ENCODE assay signal across 9 mouse cellular contexts in the genomic region with DNA sequence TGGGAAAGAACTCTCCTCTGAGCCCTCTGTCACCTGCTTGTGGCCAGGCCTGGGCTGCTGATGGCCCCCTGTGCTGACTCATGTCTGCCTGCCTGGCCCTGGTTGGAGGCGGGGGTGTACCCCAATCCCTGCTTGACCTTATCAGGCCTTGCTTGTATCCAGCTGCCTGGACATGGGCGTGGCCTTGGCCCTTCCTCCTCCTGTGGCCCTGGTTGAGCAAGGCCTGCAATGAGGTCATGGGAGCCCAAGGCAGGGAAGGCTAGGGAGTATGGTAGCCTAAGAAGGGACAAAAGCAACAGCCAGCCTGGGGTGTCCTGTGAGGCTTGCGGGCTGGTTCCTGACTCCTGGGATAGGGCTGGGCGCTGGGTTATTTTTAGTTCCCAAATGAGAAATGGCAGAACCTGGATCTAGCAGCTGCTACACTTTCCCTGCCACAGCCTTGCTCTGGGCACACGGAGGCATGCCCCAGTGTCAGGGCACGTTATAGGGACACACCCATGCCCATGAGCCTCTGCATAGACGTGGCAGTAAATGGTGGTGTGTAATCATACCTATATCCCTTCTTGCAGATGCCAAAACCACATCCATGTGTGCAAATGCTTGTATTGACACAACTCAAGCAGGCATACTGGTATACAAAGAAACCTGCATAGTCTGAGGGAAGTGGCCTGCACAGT. TPM values are rescaled to one million over a fixed set of nuclear protein-coding genes. Genes with fewer than 3 reads are reported as not detected.
DNase-seq lines count a peak whose midpoint lies in the region; ATAC-seq and TF ChIP-seq lines count a peak whose summit lies in the region.
"Had no signal": no experiment of that assay in that cellular context is flagged by ENCODE, and none has a peak within 500 bp of the region (broad histone marks: within the 10 kb centered on the region; RNA-seq: fewer than 3 reads in every experiment).

No protein-coding gene starts in this region.

- 86% methylated on average over 7 of the region's 7 CpGs for WGBS in kidney, embryonic 14.5 days
- 69% methylated on average over 7 of the region's 7 CpGs for WGBS in intestine, embryonic 15.5 days
- 92% methylated on average over 7 of the region's 7 CpGs for WGBS in hindbrain, embryonic 11.5 days

- H3K9me3 ChIP-seq in kidney, embryonic 14.5 days (ENCODE audit: control insufficient read depth, low read length), result no peaks in the 10 kb centered on the region
- H3K9me3 ChIP-seq in intestine, embryonic 15.5 days, result no peaks in the 10 kb centered on the region
- no peaks in the 10 kb centered on the region for H3K9me3 ChIP-seq in hindbrain, embryonic 11.5 days (ENCODE audit: control insufficient read depth, low read length)
- H3K9me3 ChIP-seq: limb, embryonic 15.5 days had no signal

- no peak overlapping the region for H3K27ac ChIP-seq in kidney, embryonic 14.5 days (ENCODE audit: low read depth, low read length)
- no peak overlapping the region for H3K27ac ChIP-seq in intestine, embryonic 15.5 days
- no peak overlapping the region for H3K27ac ChIP-seq in hindbrain, embryonic 11.5 days (ENCODE audit: low read depth, low read length)
- H3K27ac ChIP-seq: limb, embryonic 15.5 days had no signal

- H3K4me1 ChIP-seq in kidney, embryonic 14.5 days (ENCODE audit: control insufficient read depth, insufficient read depth, low read length), result no peaks in the 10 kb centered on the region
- H3K4me1 ChIP-seq in intestine, embryonic 15.5 days (replicated peaks), result peaks cover 10% of the 10 kb centered on the region; the same call in 1 of the 2 replicates
- H3K4me1 ChIP-seq in hindbrain, embryonic 11.5 days (replicated peaks; ENCODE audit: control insufficient read depth, insufficient read depth, low read length), result no peaks in the 10 kb centered on the region

- no peaks in the 10 kb centered on the region for H3K27me3 ChIP-seq in kidney, embryonic 14.5 days (ENCODE audit: control insufficient read depth, insufficient read depth, low read length)
- H3K27me3 ChIP-seq in intestine, embryonic 15.5 days (replicated peaks), result no peaks in the 10 kb centered on the region
- H3K27me3 ChIP-seq in myocyte (ENCODE audit: control insufficient read depth, insufficient read depth, insufficient read length), result no peaks in the 10 kb centered on the region
- H3K27me3 ChIP-seq in hindbrain, embryonic 11.5 days (ENCODE audit: control insufficient read depth, insufficient read depth, low read length), result no peaks in the 10 kb centered on the region
- H3K27me3 ChIP-seq: limb, embryonic 15.5 days had no signal

- TF ChIP-seq POLR2A in myocyte (IDR thresholded peaks at IDR 0.05; ENCODE audit: insufficient read length, low read depth), result peak; percentile 10

- H3K4me2 ChIP-seq in kidney, embryonic 14.5 days (replicated peaks; ENCODE audit: low read depth, low read length), result no peak overlapping the region
- no peak overlapping the region for H3K4me2 ChIP-seq in intestine, embryonic 15.5 days (replicated peaks)
- H3K4me2 ChIP-seq in myocyte (ENCODE audit: low read depth), result peak overlapping the region; percentile 64
- H3K4me2 ChIP-seq in hindbrain, embryonic 11.5 days (replicated peaks; ENCODE audit: low read depth, low read length), result no peak overlapping the region
- H3K4me2 ChIP-seq: limb, embryonic 15.5 days had no signal

- ATAC-seq in kidney, embryonic 14.5 days (ENCODE audit: low FRiP score, low TSS enrichment), result peak; percentile 26; the same call in 1 of the 2 replicates
- ATAC-seq in intestine, embryonic 15.5 days, result peak; percentile 23; the same call in 1 of the 2 replicates
- no peak for ATAC-seq in hindbrain, embryonic 11.5 days (ENCODE audit: low FRiP score)

- H3K9ac ChIP-seq in kidney, embryonic 14.5 days (ENCODE audit: low read depth, low read length), result no peak overlapping the region
- no peak overlapping the region for H3K9ac ChIP-seq in intestine, embryonic 15.5 days
- no peak overlapping the region for H3K9ac ChIP-seq in hindbrain, embryonic 11.5 days (ENCODE audit: low read depth, low read length)
- H3K9ac ChIP-seq: limb, embryonic 15.5 days had no signal

- no peaks in the 10 kb centered on the region for H3K79me2 ChIP-seq in myocyte (ENCODE audit: control insufficient read depth, insufficient read depth)

- no peak overlapping the region for H3K4me3 ChIP-seq in kidney, embryonic 14.5 days (ENCODE audit: low read length)
- no peak overlapping the region for H3K4me3 ChIP-seq in intestine, embryonic 15.5 days (replicated peaks)
- H3K4me3 ChIP-seq in myocyte, result no peak overlapping the region
- H3K4me3 ChIP-seq in hindbrain, embryonic 11.5 days (ENCODE audit: low read depth, low read length), result no peak overlapping the region
- H3K4me3 ChIP-seq: limb, embryonic 15.5 days had no signal

- H3K36me3 ChIP-seq in kidney, embryonic 14.5 days (ENCODE audit: control insufficient read depth, insufficient read depth, low read length), result no peaks in the 10 kb centered on the region
- no peaks in the 10 kb centered on the region for H3K36me3 ChIP-seq in intestine, embryonic 15.5 days
- H3K36me3 ChIP-seq in myocyte (ENCODE audit: control insufficient read depth, insufficient read depth), result no peaks in the 10 kb centered on the region
- H3K36me3 ChIP-seq in hindbrain, embryonic 11.5 days (ENCODE audit: control insufficient read depth, insufficient read depth, low read length), result no peaks in the 10 kb centered on the region
- H3K36me3 ChIP-seq: limb, embryonic 15.5 days had no signal

- DNase-seq in kidney, postnatal 4 days, result no peak
- peak; percentile 68 for DNase-seq in gastrocnemius, adult 18-20 months (ENCODE audit: low spot score)
- DNase-seq in cerebellum, adult 11-12 months, result no peak
- no peak for DNase-seq in right cerebral cortex, postnatal 36 days (ENCODE audit: low spot score in 2 of 2)
- DNase-seq in hindbrain, embryonic 11.5 days (ENCODE audit: low spot score), result no peak

- H3ac ChIP-seq in myocyte (ENCODE audit: control insufficient read depth, insufficient read length), result no peak overlapping the region

TF ChIP-seq in myocyte, 11 proteins besides CTCF, POLR2A, EP300 and RAD21:
- TF ChIP-seq E2F4 (IDR thresholded peaks at IDR 0.05; ENCODE audit: insufficient read depth) (no peak), TCF12 (IDR thresholded peaks at IDR 0.05; ENCODE audit: insufficient read depth, poor library complexity, severe bottlenecking) (peak; percentile 30), MYOD1 (IDR thresholded peaks at IDR 0.05; ENCODE audit: control insufficient read depth in 1 of 3, insufficient read length in 2 of 3, low read depth in 2 of 3) (peak; percentile 2 to 86 (median 83)), POLR2AphosphoS2 (IDR thresholded peaks at IDR 0.05; ENCODE audit: insufficient read length, low read depth) (no peak), REST (IDR thresholded peaks at IDR 0.05; ENCODE audit: insufficient read depth, insufficient read length) (no peak), USF1 (IDR thresholded peaks at IDR 0.05; ENCODE audit: low read depth) (no peak), MAX (IDR thresholded peaks at IDR 0.05; ENCODE audit: low read depth) (no peak), MYOG (IDR thresholded peaks at IDR 0.05; ENCODE audit: control insufficient read depth in 1 of 3, insufficient read depth in 1 of 3, insufficient read length in 2 of 3, low read depth in 2 of 3) (peak; percentile 64 to 86 (median 78)), SRF (IDR thresholded peaks at IDR 0.05; ENCODE audit: control insufficient read depth, insufficient read length, low read depth) (peak; percentile 98), TCF3 (IDR thresholded peaks at IDR 0.05; ENCODE audit: insufficient read length, low read depth) (peak; percentile 49), CEBPB (IDR thresholded peaks at IDR 0.05; ENCODE audit: insufficient read depth, poor library complexity, severe bottlenecking) (peak; percentile 95)

RNA-seq across cellular contexts. Expression of gene Syngr1, which starts 37.0 kb away (rescaled TPM):
- 9.5 and 11.9 TPM in 2 replicates for polyA plus RNA-seq in kidney, embryonic 14.5 days (2014; fragmentation: Nextera tagmentation; extraction: Ambion mirVana)
- 10 to 100 TPM; 54.8 to 60.6 TPM for total RNA-seq in gastrocnemius, adult 18-20 months (2021)
- polyA plus RNA-seq in intestine, embryonic 15.5 days (2015; fragmentation: Nextera tagmentation; extraction: Ambion mirVana), result 18.2 and 18.7 TPM in 2 replicates
- 54.7 TPM for polyA plus RNA-seq in myocyte (2012; fragmentation: generic; extraction: Trizol)
- polyA plus RNA-seq in hindbrain, embryonic 11.5 days (2014; fragmentation: Nextera tagmentation; extraction: Ambion mirVana), result 7.3 and 8.9 TPM in 2 replicates

RNA-seq across cellular contexts. Expression of gene Rpl3, which starts 37.5 kb away (rescaled TPM):
- polyA plus RNA-seq in kidney, embryonic 14.5 days (2014; fragmentation: Nextera tagmentation; extraction: Ambion mirVana), result 1,350 and 1,409 TPM in 2 replicates
- 10 to 100 TPM; 37.2 to 48.3 TPM for total RNA-seq in gastrocnemius, adult 18-20 months (2021)
- 1,109 and 1,134 TPM in 2 replicates for polyA plus RNA-seq in intestine, embryonic 15.5 days (2015; fragmentation: Nextera tagmentation; extraction: Ambion mirVana)
- polyA plus RNA-seq in myocyte (2012; fragmentation: generic; extraction: Trizol), result 1,089 TPM
- polyA plus RNA-seq in hindbrain, embryonic 11.5 days (2014; fragmentation: Nextera tagmentation; extraction: Ambion mirVana), result 1,014 and 1,045 TPM in 2 replicates

RNA-seq across cellular contexts. Expression of gene Pdgfb, which starts 39.4 kb away (rescaled TPM):
- polyA plus RNA-seq in kidney, embryonic 14.5 days (2014; fragmentation: Nextera tagmentation; extraction: Ambion mirVana), result 5.0 and 5.8 TPM in 2 replicates
- 10 to 100 TPM; 12.9 to 22.1 TPM for total RNA-seq in gastrocnemius, adult 18-20 months (2021)
- polyA plus RNA-seq in intestine, embryonic 15.5 days (2015; fragmentation: Nextera tagmentation; extraction: Ambion mirVana), result 7.2 and 8.3 TPM in 2 replicates
- polyA plus RNA-seq in myocyte (2012; fragmentation: generic; extraction: Trizol), result 21.7 TPM
- 1.9 and 2.2 TPM in 2 replicates for polyA plus RNA-seq in hindbrain, embryonic 11.5 days (2014; fragmentation: Nextera tagmentation; extraction: Ambion mirVana)
